Mouse (Mus musculus) myocyte (in vitro differentiated cells): ENCODE results near the gene 0610030E20Rik. TPM values are rescaled to one million over a fixed set of nuclear protein-coding genes. Genes with fewer than 3 reads are reported as not detected.
A peak's percentile ranks its signal among the peaks of the same experiment; 100 is the strongest.

Experiments
- H3K27me3 ChIP-seq: one replicate; pipeline ENCODE4 v1.6.1; 2011; ENCODE audit not compliant: control insufficient read depth, insufficient read depth, insufficient read length
- H3K36me3 ChIP-seq: one replicate; pipeline ENCODE4 v1.6.1; 2011; ENCODE audit not compliant: control insufficient read depth, insufficient read depth
- H3K4me2 ChIP-seq: one replicate; pipeline ENCODE4 v1.6.1; 2011; ENCODE audit warnings: low read depth, control low read depth
- H3K4me3 ChIP-seq: one replicate; pipeline ENCODE4 v1.5.1; 2011; ENCODE audit warnings: mild to moderate bottlenecking, control low read depth, moderate library complexity
- H3K79me2 ChIP-seq: one replicate; pipeline ENCODE4 v1.6.1; 2011; ENCODE audit not compliant: control insufficient read depth, insufficient read depth
- H3ac ChIP-seq: one replicate; pipeline ENCODE4 v1.6.1; 2011; ENCODE audit not compliant: control insufficient read depth, insufficient read length
- CEBPB ChIP-seq: IDR thresholded peaks from 2 replicates; pipeline ENCODE4 v1.6.1; 2011; ENCODE audit warnings: mild to moderate bottlenecking, moderate library complexity; ENCODE audit not compliant: poor library complexity, insufficient read depth, severe bottlenecking
- E2F4 ChIP-seq: IDR thresholded peaks from one replicate; pipeline ENCODE4 v1.6.1; 2011; ENCODE audit warnings: mild to moderate bottlenecking, control low read depth, moderate library complexity; ENCODE audit not compliant: insufficient read depth
- MAX ChIP-seq: IDR thresholded peaks from one replicate; pipeline ENCODE4 v1.6.1; 2011; ENCODE audit warnings: low read depth, mild to moderate bottlenecking, control low read depth
- MYOD1 ChIP-seq, 3 experiments: IDR thresholded peaks; one replicate each; pipeline ENCODE4 v1.6.1; 2011; ENCODE audit warnings: control low read depth in 2 of 3, low read depth in 2 of 3, mild to moderate bottlenecking in 2 of 3, moderate library complexity in 1 of 3; ENCODE audit not compliant: insufficient read length in 2 of 3, control insufficient read depth in 1 of 3
- MYOG ChIP-seq, 3 experiments: IDR thresholded peaks; one replicate each; pipeline ENCODE4 v1.6.1; 2011; ENCODE audit warnings: control low read depth in 2 of 3, low read depth in 2 of 3, mild to moderate bottlenecking in 2 of 3; ENCODE audit not compliant: insufficient read length in 2 of 3, control insufficient read depth in 1 of 3, insufficient read depth in 1 of 3
- POLR2A ChIP-seq: IDR thresholded peaks from one replicate; pipeline ENCODE4 v1.6.1; 2011; ENCODE audit warnings: low read depth, mild to moderate bottlenecking, control low read depth, moderate library complexity; ENCODE audit not compliant: insufficient read length
- POLR2AphosphoS2 ChIP-seq: IDR thresholded peaks from one replicate; pipeline ENCODE4 v1.6.1; 2011; ENCODE audit warnings: low read depth, control low read depth; ENCODE audit not compliant: insufficient read length
- REST ChIP-seq: IDR thresholded peaks from one replicate; pipeline ENCODE4 v1.6.1; 2011; ENCODE audit warnings: mild to moderate bottlenecking, control low read depth, moderate library complexity; ENCODE audit not compliant: insufficient read depth, insufficient read length
- SRF ChIP-seq: IDR thresholded peaks from one replicate; pipeline ENCODE4 v1.6.1; 2011; ENCODE audit warnings: low read depth; ENCODE audit not compliant: control insufficient read depth, insufficient read length
- TCF12 ChIP-seq: IDR thresholded peaks from one replicate; pipeline ENCODE4 v1.6.1; 2011; ENCODE audit warnings: mild to moderate bottlenecking, control low read depth; ENCODE audit not compliant: poor library complexity, insufficient read depth, severe bottlenecking
- TCF3 ChIP-seq: IDR thresholded peaks from one replicate; pipeline ENCODE4 v1.6.1; 2011; ENCODE audit warnings: low read depth, control low read depth; ENCODE audit not compliant: insufficient read length
- USF1 ChIP-seq: IDR thresholded peaks from one replicate; pipeline ENCODE4 v1.6.1; 2011; ENCODE audit warnings: low read depth, mild to moderate bottlenecking, control low read depth, moderate library complexity
- polyA plus RNA-seq: library from polyadenylated mRNA; unstranded; fragments of >200 nt; fragmentation: generic; extraction: Trizol; gene quantifications from one replicate; pipeline ENCODE4 v1.2.1, GENCODE M21; 2012; ENCODE audit warnings: missing spikeins

The 0610030E20Rik gene
- polyA plus RNA-seq, 1 experiment: 8.0 TPM

- TF ChIP-seq POLR2A (peak; percentile 29), POLR2AphosphoS2 (peak; percentile 72), REST (no peak)
- Histone ChIP-seq H3ac (no peak overlapping the region), H3K4me3 (no peak overlapping the region), H3K27me3 (no peaks in the 10 kb centered on the region), H3K79me2 (peaks cover 14% of the 10 kb centered on the region), H3K4me2 (no peak overlapping the region), H3K36me3 (peaks cover 8% of the 10 kb centered on the region)
These were observed 11.1 kb downstream of the 0610030E20Rik start for GRCm38 (mm10) chr6:72358086-72358764.

DNA sequence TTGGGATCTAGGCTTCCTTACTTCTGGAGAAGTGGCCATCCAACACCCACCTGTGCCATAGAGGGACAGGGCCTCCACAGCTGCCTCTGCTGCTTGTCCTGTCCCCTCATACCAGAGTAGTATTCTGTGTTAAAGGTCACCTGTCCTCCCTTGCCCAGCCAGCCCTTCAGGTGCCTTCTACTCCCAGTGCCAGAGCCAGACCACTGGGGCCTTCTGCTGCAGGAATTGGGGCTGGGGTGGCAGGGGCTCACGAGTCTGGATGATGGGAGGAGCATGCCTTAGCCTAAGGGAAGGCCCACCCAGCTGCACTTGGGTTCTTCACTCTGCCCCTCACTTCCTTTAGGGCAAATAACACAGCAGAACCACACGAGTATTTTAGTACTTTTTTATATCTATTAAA is 12.2 kb downstream of the 0610030E20Rik start:
- no peak overlapping the region for H3ac ChIP-seq
- H3K27me3 ChIP-seq: no peaks in the 10 kb centered on the region
- peaks cover 14% of the 10 kb centered on the region for H3K79me2 ChIP-seq
- H3K4me3 ChIP-seq: no peak overlapping the region
- H3K36me3 ChIP-seq: peaks cover 8% of the 10 kb centered on the region
- TF ChIP-seq POLR2AphosphoS2 (peak; percentile 43), MYOD1 (IDR thresholded peaks at IDR 0.05; ENCODE audit: control insufficient read depth in 1 of 3, insufficient read length in 2 of 3, low read depth in 2 of 3) (no peak)
- H3K4me2 ChIP-seq: no peak overlapping the region

DNA sequence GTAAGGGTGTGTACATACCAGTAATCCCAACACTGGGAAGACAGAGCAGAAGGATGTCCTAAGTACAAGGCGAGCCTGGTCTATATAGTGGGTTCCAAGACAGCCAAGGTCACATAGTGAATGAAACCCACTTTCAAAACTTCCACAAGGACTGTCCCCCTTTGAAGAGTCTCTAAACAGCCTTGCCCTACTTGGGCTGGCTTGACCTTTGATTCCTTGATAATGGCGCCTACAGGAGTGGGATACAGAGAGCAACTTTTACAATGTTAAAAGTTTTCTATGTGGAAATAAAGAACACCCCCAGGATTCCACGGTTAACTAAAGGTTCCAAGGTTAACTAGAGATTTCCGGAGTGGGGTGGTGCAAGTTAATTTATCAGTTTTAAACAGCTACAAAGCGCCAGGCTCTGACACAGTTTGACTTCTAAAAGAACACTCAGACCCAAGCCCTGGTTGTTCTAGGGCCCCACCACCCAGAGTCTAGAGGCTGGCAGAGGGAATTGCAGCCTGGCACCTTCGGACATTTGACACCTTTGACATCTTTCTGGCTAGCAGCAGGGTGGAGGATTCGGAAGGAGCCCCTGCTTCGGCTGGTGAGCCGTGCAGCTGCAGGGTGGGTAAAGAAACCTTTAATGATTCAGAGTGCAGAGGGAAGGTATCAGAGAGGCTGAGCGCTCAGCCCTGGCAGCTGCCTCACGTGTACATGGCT is 12.9 kb downstream of the 0610030E20Rik start:
- peak overlapping the region; percentile 95 for H3K4me2 ChIP-seq
- H3K4me3 ChIP-seq: peak overlapping the region; percentile 69
- TF ChIP-seq POLR2A (peak; percentile 1), MYOG (IDR thresholded peaks at IDR 0.05; ENCODE audit: control insufficient read depth in 1 of 3, insufficient read depth in 1 of 3, insufficient read length in 2 of 3, low read depth in 2 of 3) (no peak)
- no peaks in the 10 kb centered on the region for H3K27me3 ChIP-seq
- H3K79me2 ChIP-seq: peaks cover 14% of the 10 kb centered on the region
- peaks cover 8% of the 10 kb centered on the region for H3K36me3 ChIP-seq
- no peak overlapping the region for H3ac ChIP-seq

DNA sequence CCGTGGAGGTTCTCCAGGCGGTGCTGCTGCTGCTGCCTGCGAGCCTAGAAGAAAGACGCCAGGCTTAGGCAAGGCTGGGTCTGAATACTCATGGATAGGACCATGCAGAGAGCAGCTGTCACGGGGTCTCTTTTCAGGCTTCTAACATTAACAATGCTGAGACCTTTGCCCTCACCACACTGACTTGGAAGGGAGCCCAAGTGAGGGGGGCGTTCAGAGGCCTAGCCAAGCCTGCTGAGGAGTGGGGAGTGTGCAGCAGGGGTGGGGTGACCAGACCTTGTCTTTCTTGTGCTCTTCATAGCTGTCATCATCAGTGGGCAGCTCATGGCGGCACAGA is 13.4 kb downstream of the 0610030E20Rik start:
- peaks cover 14% of the 10 kb centered on the region for H3K79me2 ChIP-seq
- peaks cover 8% of the 10 kb centered on the region for H3K36me3 ChIP-seq
- peak overlapping the region; percentile 69 for H3K4me3 ChIP-seq
- H3K27me3 ChIP-seq: no peaks in the 10 kb centered on the region
- H3K4me2 ChIP-seq: peak overlapping the region; percentile 95
- H3ac ChIP-seq: no peak overlapping the region
- TF ChIP-seq MAX (no peak), POLR2A (peak; percentile 5), TCF3 (no peak), POLR2AphosphoS2 (no peak), REST (no peak)

GRCm38 (mm10) chr6:72361121-72361551 is 14.0 kb downstream of the 0610030E20Rik start:
- peaks cover 14% of the 10 kb centered on the region for H3K79me2 ChIP-seq
- no peaks in the 10 kb centered on the region for H3K27me3 ChIP-seq
- H3K36me3 ChIP-seq: peaks cover 8% of the 10 kb centered on the region
- peak overlapping the region; percentile 69 for H3K4me3 ChIP-seq
- H3K4me2 ChIP-seq: peak overlapping the region; percentile 95
- TF ChIP-seq MYOG (IDR thresholded peaks at IDR 0.05; ENCODE audit: control insufficient read depth in 1 of 3, insufficient read depth in 1 of 3, insufficient read length in 2 of 3, low read depth in 2 of 3) (no peak), POLR2A (peak; percentile 13), MYOD1 (IDR thresholded peaks at IDR 0.05; ENCODE audit: control insufficient read depth in 1 of 3, insufficient read length in 2 of 3, low read depth in 2 of 3) (no peak), SRF (no peak), POLR2AphosphoS2 (peak; percentile 52)
- H3ac ChIP-seq: peak overlapping the region; percentile 58

DNA sequence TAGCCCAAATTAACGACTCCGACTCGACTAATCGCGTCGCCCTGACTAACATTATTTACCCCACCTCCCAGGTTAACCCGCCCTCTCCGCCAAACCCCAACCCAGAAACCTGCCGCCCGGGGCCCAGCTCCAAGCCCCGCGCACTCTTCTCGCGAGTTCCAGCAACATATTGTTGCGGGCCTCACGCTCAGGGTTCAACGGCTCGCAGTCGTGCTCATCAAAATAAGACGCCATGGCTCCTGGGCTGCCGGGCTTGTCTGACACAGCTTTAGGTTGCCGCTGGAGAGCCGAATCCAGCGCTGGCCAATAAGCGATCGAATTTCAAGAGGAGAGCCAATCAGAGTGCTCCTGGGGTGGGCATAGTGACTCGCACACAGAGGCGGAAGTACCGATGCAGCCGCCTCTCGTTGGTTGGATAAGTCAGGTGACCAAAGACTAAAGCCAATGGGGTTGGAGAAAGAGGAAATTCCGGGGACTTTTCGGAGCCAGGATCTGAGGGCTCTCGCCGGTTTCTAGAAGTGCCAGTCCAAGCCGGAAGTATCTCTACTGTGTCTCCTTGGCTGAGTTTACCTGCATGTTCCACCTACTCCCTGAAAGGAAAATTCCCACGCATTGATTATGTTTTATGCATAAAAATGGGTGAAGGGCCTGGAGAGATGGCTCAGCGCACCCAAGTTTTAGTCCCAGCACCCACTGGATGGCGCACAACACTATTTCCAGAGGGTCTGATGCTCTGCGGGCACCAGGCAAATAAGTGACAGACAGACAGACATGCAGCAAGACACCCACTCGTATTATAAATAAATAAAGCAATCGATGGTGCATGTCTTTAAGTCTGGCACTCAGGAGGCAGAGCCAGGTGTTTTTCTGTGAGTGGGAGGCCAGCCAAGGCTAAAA is 15.3 kb downstream of the 0610030E20Rik start:
- Histone ChIP-seq H3K27me3 (no peaks in the 10 kb centered on the region), H3K36me3 (peaks cover 8% of the 10 kb centered on the region), H3ac (peak overlapping the region; percentile 58), H3K79me2 (peaks cover 14% of the 10 kb centered on the region), H3K4me2 (peak overlapping the region; percentile 95), H3K4me3 (peak overlapping the region; percentile 69)
- no peak for TF ChIP-seq CEBPB
- TF ChIP-seq MYOD1 (IDR thresholded peaks at IDR 0.05; ENCODE audit: control insufficient read depth in 1 of 3, insufficient read length in 2 of 3, low read depth in 2 of 3): no peak
- peak; percentile 50 for TF ChIP-seq E2F4
- TF ChIP-seq USF1: peak; percentile 94
- no peak for TF ChIP-seq MYOG (IDR thresholded peaks at IDR 0.05; ENCODE audit: control insufficient read depth in 1 of 3, insufficient read depth in 1 of 3, insufficient read length in 2 of 3, low read depth in 2 of 3)
- TF ChIP-seq SRF: no peak
- no peak for TF ChIP-seq TCF3
- no peak for TF ChIP-seq MAX
- no peak for TF ChIP-seq REST
- TF ChIP-seq POLR2AphosphoS2: peak; percentile 72
- peak; percentile 67 for TF ChIP-seq POLR2A
- no peak for TF ChIP-seq TCF12
